In genomic region chr16:43603591-43604141, GRCm38 (mm10) we compare ENCODE assay signal across 11 mouse cellular contexts.
DNase-seq lines count a peak whose midpoint lies in the region; ATAC-seq lines count a peak whose summit lies in the region.
"Had no signal": no experiment of that assay in that cellular context is flagged by ENCODE, and none has a peak within 500 bp of the region (broad histone marks: within the 10 kb centered on the region; RNA-seq: fewer than 3 reads in every experiment).

No protein-coding gene starts in this region.

- 0 out of 2 replicates have a peak overlapping the region, but pooled peaks have one; percentile 35 for H3K27ac ChIP-seq in embryonic facial prominence, embryonic 11.5 days (replicated peaks; ENCODE audit: low read depth, low read length)
- peak overlapping the region; percentile 67 for H3K27ac ChIP-seq in hindbrain, embryonic 13.5 days
- H3K27ac ChIP-seq in midbrain, embryonic 15.5 days, result peak overlapping the region; percentile 47; the same call in 1 of the 2 replicates
- no peak overlapping the region; the same call in 1 of the 2 replicates for H3K27ac ChIP-seq in heart, embryonic 10.5 days

- no peaks in the 10 kb centered on the region for H3K36me3 ChIP-seq in embryonic facial prominence, embryonic 11.5 days (replicated peaks; ENCODE audit: control insufficient read depth, insufficient read depth, low read depth, low read length)
- H3K36me3 ChIP-seq in hindbrain, embryonic 13.5 days, result peaks cover 26% of the 10 kb centered on the region
- H3K36me3 ChIP-seq in midbrain, embryonic 15.5 days (replicated peaks), result peaks cover 6% of the 10 kb centered on the region; the same call in 1 of the 2 replicates
- H3K36me3 ChIP-seq in heart, embryonic 10.5 days, result peaks cover 11% of the 10 kb centered on the region; the same call in 1 of the 2 replicates

- H3K4me3 ChIP-seq in embryonic facial prominence, embryonic 11.5 days (ENCODE audit: low read depth, low read length), result no peak overlapping the region
- no peak overlapping the region for H3K4me3 ChIP-seq in hindbrain, embryonic 13.5 days
- no peak overlapping the region for H3K4me3 ChIP-seq in midbrain, embryonic 15.5 days
- H3K4me3 ChIP-seq in heart, embryonic 10.5 days, result no peak overlapping the region

- no peak overlapping the region for H3K9ac ChIP-seq in embryonic facial prominence, embryonic 11.5 days (replicated peaks; ENCODE audit: low read length)
- no peak overlapping the region for H3K9ac ChIP-seq in hindbrain, embryonic 13.5 days
- H3K9ac ChIP-seq in midbrain, embryonic 15.5 days, result no peak overlapping the region

- WGBS in embryonic facial prominence, embryonic 11.5 days, result 7% methylated on average over 9 of the region's 9 CpGs
- 5% methylated on average over 9 of the region's 9 CpGs for WGBS in hindbrain, embryonic 13.5 days
- 7% methylated on average over 9 of the region's 9 CpGs for WGBS in midbrain, embryonic 15.5 days
- 17% methylated on average over 9 of the region's 9 CpGs for WGBS in heart, embryonic 10.5 days

- ATAC-seq in embryonic facial prominence, embryonic 11.5 days (replicated peaks; ENCODE audit: insufficient number of reproducible peaks, low FRiP score, low TSS enrichment, low read depth), result 0 out of 2 replicates have a peak, but pooled peaks have one; percentile 65
- peak; percentile 71 for ATAC-seq in hindbrain, embryonic 13.5 days (ENCODE audit: low FRiP score)
- ATAC-seq in midbrain, embryonic 15.5 days (replicated peaks), result peak; percentile 73
- ATAC-seq: activated CD4-positive, CD25-positive, alpha-beta regulatory T cell, adult 4 months had no signal

- H3K9me3 ChIP-seq in embryonic facial prominence, embryonic 11.5 days (replicated peaks; ENCODE audit: control insufficient read depth, low read length), result no peaks in the 10 kb centered on the region
- peaks cover 6% of the 10 kb centered on the region; the same call in 1 of the 2 replicates for H3K9me3 ChIP-seq in hindbrain, embryonic 13.5 days
- H3K9me3 ChIP-seq in midbrain, embryonic 15.5 days, result no peaks in the 10 kb centered on the region
- no peaks in the 10 kb centered on the region for H3K9me3 ChIP-seq in heart, embryonic 10.5 days

- no peaks in the 10 kb centered on the region for H3K27me3 ChIP-seq in embryonic facial prominence, embryonic 11.5 days (ENCODE audit: control insufficient read depth, insufficient read depth, low read length)
- no peaks in the 10 kb centered on the region for H3K27me3 ChIP-seq in hindbrain, embryonic 13.5 days
- H3K27me3 ChIP-seq in midbrain, embryonic 15.5 days (replicated peaks), result no peaks in the 10 kb centered on the region
- H3K27me3 ChIP-seq in heart, embryonic 10.5 days (ENCODE audit: insufficient read depth, poor library complexity, severe bottlenecking), result no peaks in the 10 kb centered on the region

- no peak overlapping the region for H3K4me2 ChIP-seq in embryonic facial prominence, embryonic 11.5 days (ENCODE audit: low read depth, low read length)
- 0 out of 2 replicates have a peak overlapping the region, but pooled peaks have one; percentile 26 for H3K4me2 ChIP-seq in hindbrain, embryonic 13.5 days
- H3K4me2 ChIP-seq in midbrain, embryonic 15.5 days, result peak overlapping the region; percentile 1; the same call in 1 of the 2 replicates

- peaks cover 2% of the 10 kb centered on the region for H3K4me1 ChIP-seq in embryonic facial prominence, embryonic 11.5 days (ENCODE audit: control insufficient read depth, insufficient read depth, low read length)
- peaks cover 15% of the 10 kb centered on the region for H3K4me1 ChIP-seq in hindbrain, embryonic 13.5 days (replicated peaks)
- H3K4me1 ChIP-seq in midbrain, embryonic 15.5 days, result peaks cover 9% of the 10 kb centered on the region
- H3K4me1 ChIP-seq in heart, embryonic 10.5 days, result peaks cover 17% of the 10 kb centered on the region

- peak; percentile 95 for DNase-seq in R1 (ENCODE audit: low read depth, low spot score)
- DNase-seq in embryonic facial prominence, embryonic 11.5 days (ENCODE audit: low spot score), result peak; percentile 45
- no peak for DNase-seq in kidney, adult 18-20 months
- no peak for DNase-seq in heart, embryonic 10.5 days (ENCODE audit: low spot score)
- no peak for DNase-seq in kidney, adult 11 months
- DNase-seq in thymus, postnatal 10 days (ENCODE audit: low spot score in 2 of 2), result no peak
- DNase-seq: kidney, postnatal 25 days; right cerebral cortex, postnatal 14 days had no signal

Comparison
In these comparisons a context has a peak if more than half of its experiments do, and no peak if none do; other contexts are left out.
1. DNase-seq: peak in R1 (single experiment) and embryonic facial prominence, embryonic 11.5 days (single experiment); none in kidney, adult 18-20 months (single experiment), heart, embryonic 10.5 days (single experiment), kidney, adult 11 months (single experiment) and thymus, postnatal 10 days (0 of 2).
2. Peak in every context shown above with its lines, with median percentiles within 50 percentile points of each other: ATAC-seq.